16 mouse cellular contexts compared by ENCODE assay signal in genomic region chr17:5197083-5197482, GRCm38 (mm10).
"Had no signal": no experiment of that assay in that cellular context is flagged by ENCODE, and none has a peak within 500 bp of the region (broad histone marks: within the 10 kb centered on the region; RNA-seq: fewer than 3 reads in every experiment).

No protein-coding gene starts in this region.

- DNase-seq: kidney, adult 8-10 months; kidney, postnatal 36 days; left cerebral cortex, postnatal 4 days; lung, adult 18-20 months; right cerebral cortex, postnatal 14 days; thymus, adult 18-20 months; thymus, postnatal 14 days had no signal

- H3K4me3 ChIP-seq: limb, embryonic 15.5 days; megakaryocyte, embryonic 14.5 days; midbrain, embryonic 12.5 days; neural tube, embryonic 13.5 days had no signal

- H3K36me3 ChIP-seq: limb, embryonic 15.5 days; midbrain, embryonic 12.5 days; neural tube, embryonic 13.5 days had no signal

- H3K4me2 ChIP-seq: limb, embryonic 15.5 days; midbrain, embryonic 12.5 days; neural tube, embryonic 13.5 days had no signal

- ATAC-seq: inflammation-experienced regulatory T-cells, adult 6 months; intestine, postnatal 0 days; midbrain, embryonic 16.5 days had no signal

- H3K27me3 ChIP-seq: limb, embryonic 15.5 days; megakaryocyte, embryonic 14.5 days; midbrain, embryonic 12.5 days; neural tube, embryonic 13.5 days had no signal

- H3K9me3 ChIP-seq: limb, embryonic 15.5 days; megakaryocyte, embryonic 14.5 days; midbrain, embryonic 12.5 days; neural tube, embryonic 13.5 days had no signal

- H3K27ac ChIP-seq: kidney, postnatal 0 days; liver, embryonic 14.5 days; midbrain, embryonic 12.5 days; neural tube, embryonic 13.5 days had no signal

- H3K9ac ChIP-seq: limb, embryonic 15.5 days; liver, embryonic 14.5 days; midbrain, embryonic 12.5 days; neural tube, embryonic 13.5 days had no signal
